Mouse (Mus musculus) olfactory bulb, adult 2 months (tissue): ENCODE measurements around the gene Cdc6. TPM values are rescaled to one million over a fixed set of nuclear protein-coding genes. Genes with fewer than 3 reads are reported as not detected.

Source experiments
- H3K27ac ChIP-seq: fragments of 200-500 bp; 2 replicates; pipeline ENCODE4 v1.5.1; 2012; ENCODE audit warnings: low read depth, low read length; ENCODE audit not compliant: insufficient read depth
- H3K4me1 ChIP-seq: fragments of 200-500 bp; 2 replicates; pipeline ENCODE4 v1.6.1; 2012; ENCODE audit warnings: low read length; ENCODE audit not compliant: control insufficient read depth, insufficient read depth
- H3K4me3 ChIP-seq: fragments of 200-500 bp; 2 replicates; pipeline ENCODE4 v1.5.1; 2012; ENCODE audit warnings: mild to moderate bottlenecking, low read depth, low read length, moderate library complexity; ENCODE audit not compliant: insufficient read depth
- CTCF ChIP-seq: fragments of 200-500 bp; IDR thresholded peaks from 2 replicates; pipeline ENCODE4 v1.5.1; 2012; ENCODE audit warnings: low read depth, mild to moderate bottlenecking, low read length, moderate library complexity; ENCODE audit not compliant: insufficient read depth
- POLR2A ChIP-seq: fragments of 200-500 bp; IDR thresholded peaks from 2 replicates; pipeline ENCODE4 v1.6.1; 2012; ENCODE audit warnings: mild to moderate bottlenecking, low read depth, low read length, moderate library complexity; ENCODE audit not compliant: insufficient read depth
- WGBS: fragments of 180-500 bp; shearing (Covaris S2); methylation state at CpG from one replicate; pipeline ENCODE4 v1.1.7; 2018; 5-methylcytosine and 5-hydroxymethylcytosine counted together
- polyA plus RNA-seq: library from polyadenylated mRNA; stranded (reverse); fragments of >200 nt; gene quantifications from 2 replicates; pipeline ENCODE4 v1.2.4, GENCODE M21; 2012; ENCODE audit warnings: low replicate concordance; ENCODE audit not compliant: missing spikeins, insufficient read depth, insufficient read length

The Cdc6 gene
- polyA plus RNA-seq, 1 experiment: not detected

DNA sequence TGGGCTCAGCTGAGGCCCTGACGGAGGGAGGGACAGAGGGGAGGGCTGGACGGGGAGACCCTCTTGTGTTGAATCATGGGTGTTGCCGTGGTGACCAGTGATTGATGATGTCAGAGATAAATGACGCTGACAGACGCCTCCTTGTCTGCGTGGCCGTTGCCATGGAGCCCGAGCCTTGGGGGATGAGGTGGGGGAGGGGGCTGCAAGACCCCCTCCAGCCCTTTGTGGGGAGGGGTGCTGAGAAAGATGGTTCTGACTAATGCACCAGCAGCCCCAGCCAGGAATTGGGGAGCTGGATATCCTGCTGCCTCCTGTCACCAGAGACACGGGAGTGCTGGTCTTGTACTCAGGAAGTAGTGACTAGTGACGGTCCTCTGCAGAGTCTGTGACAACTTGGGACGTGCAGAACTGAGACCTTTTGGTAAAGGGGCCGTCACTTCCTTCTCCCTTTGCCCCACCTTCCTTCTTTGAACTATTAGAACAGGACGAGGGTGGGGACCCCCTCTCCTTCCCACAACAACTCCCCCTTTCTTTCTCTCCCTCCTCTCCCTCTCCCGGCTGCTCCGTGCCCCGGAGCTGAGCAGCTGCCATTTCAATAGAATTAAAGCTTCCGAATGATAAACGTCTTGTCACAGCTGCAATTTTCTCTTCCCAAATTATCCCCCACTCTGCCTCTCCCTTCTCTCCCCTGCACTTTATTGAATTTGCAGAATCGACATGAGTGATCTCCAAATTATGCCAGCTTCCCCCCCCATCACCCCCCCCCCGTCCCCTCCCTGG is 61.3 kb downstream of the Cdc6 start:
- Histone ChIP-seq H3K27ac (no peak overlapping the region), H3K4me1 (peaks cover 68% of the 10 kb centered on the region), H3K4me3 (no peak overlapping the region)
- WGBS: 29% methylated on average over 20 of the region's 20 CpGs
- TF ChIP-seq POLR2A (no peak), CTCF (no peak)

- Histone ChIP-seq H3K27ac (no peak overlapping the region), H3K4me3 (no peak overlapping the region), H3K4me1 (peaks cover 62% of the 10 kb centered on the region)
- TF ChIP-seq CTCF (no peak), POLR2A (no peak)
- WGBS: 31% methylated on average over 17 of the region's 17 CpGs
Observed at GRCm38 (mm10) chr11:98969496-98969927, 61.9 kb downstream of the Cdc6 start.

DNA sequence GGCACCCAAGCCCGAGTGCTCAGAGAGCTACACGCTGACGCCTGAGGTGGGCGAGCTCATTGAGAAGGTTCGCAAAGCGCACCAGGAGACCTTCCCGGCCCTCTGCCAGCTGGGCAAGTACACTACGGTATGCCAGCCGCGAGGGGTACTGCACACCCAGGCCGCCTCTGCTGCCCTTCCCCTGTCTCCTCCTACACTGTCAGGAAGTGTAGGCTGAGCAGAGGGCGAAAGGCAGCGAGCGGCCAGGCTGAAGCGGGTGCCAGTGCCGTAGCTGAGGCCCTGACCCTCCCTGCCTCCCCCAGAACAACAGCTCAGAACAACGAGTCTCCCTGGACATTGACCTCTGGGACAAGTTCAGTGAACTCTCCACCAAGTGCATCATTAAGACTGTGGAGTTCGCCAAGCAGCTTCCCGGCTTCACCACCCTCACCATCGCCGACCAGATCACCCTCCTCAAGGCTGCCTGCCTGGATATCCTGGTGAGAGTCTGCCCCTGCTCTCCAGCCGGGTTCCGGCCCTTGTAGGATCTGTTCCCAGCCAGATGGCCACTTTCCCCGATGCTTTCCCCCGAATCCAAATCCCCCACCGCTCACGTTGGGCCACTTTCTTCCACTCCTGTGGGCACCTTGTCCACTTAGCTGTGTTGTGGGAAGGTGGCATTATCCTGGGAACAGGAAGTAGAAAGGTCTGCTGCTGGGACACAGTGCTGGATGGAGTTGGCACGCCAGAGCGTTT is 62.8 kb downstream of the Cdc6 start:
- Histone ChIP-seq H3K27ac (no peak overlapping the region), H3K4me1 (peaks cover 54% of the 10 kb centered on the region), H3K4me3 (no peak overlapping the region)
- 53% methylated on average over 29 of the region's 29 CpGs for WGBS
- TF ChIP-seq POLR2A (no peak), CTCF (no peak)

DNA sequence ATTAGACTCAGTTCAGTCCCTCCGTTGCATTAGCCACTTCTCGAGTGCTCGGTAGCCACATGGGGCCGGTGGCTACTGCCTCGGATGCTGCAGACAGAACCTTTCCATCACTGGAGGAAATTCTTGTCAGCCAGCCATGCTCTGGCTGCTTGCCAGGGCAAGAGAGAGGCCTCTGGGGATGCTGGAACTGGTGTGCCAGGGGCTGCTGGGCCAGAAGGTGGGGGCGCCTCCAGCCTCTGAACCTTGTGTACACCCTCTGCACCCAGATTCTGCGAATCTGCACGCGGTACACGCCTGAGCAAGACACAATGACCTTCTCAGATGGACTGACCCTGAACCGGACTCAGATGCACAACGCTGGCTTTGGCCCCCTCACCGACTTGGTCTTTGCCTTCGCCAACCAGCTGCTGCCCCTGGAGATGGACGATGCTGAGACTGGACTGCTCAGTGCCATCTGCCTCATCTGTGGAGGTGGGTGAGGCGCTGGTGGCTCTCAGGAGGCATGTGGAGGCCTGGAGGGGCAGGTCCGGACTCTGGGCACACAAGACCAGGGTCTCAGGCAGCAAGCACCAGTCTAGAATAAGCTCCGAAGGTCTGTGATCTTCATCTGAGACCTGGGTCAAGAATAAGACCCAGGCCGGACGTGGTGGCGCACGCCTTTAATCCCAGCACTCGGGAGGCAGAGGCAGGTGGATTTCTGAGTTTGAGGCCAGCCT is 63.9 kb downstream of the Cdc6 start:
- Histone ChIP-seq H3K27ac (no peak overlapping the region), H3K4me3 (no peak overlapping the region), H3K4me1 (peaks cover 44% of the 10 kb centered on the region)
- TF ChIP-seq POLR2A (no peak), CTCF (no peak)
- 64% methylated on average over 23 of the region's 23 CpGs for WGBS

- no peak overlapping the region for H3K27ac ChIP-seq
- H3K4me1 ChIP-seq: peaks cover 36% of the 10 kb centered on the region
- TF ChIP-seq CTCF: peak; percentile 95
- TF ChIP-seq POLR2A: no peak
- WGBS: 53% methylated on average over 9 of the region's 9 CpGs
- no peak overlapping the region for H3K4me3 ChIP-seq
Observed at GRCm38 (mm10) chr11:98972215-98972614, 64.6 kb downstream of the Cdc6 start.

DNA sequence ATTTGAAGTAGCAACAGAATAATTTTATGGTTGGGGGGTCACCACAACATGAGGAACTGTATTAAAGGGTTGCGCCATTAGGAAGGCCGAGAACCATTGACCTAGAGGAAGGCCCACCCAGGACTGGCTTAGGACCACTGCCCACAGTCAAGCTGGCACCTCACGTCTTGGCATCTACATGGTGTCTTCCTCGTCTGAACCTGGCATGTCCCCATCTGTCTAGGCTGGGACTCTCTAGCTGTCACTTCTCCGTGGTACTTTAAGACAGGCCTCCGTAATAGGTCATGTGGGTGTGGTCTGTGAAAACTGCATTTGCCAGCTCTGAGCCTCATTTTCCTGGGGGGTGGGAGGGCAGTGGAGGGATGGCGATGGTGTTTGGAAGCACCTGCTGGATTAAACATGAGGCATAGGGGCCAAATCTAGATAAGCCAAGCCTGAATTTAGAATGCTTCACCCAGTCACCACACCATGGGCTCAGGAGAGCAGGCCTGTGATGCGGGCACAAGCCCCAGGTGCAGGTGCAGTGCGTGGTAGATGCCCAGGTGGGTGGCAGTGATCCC is 65.3 kb downstream of the Cdc6 start:
- WGBS: 86% methylated on average over 9 of the region's 9 CpGs
- H3K27ac ChIP-seq: no peak overlapping the region
- TF ChIP-seq CTCF (no peak), POLR2A (no peak)
- H3K4me3 ChIP-seq: no peak overlapping the region
- peaks cover 35% of the 10 kb centered on the region for H3K4me1 ChIP-seq

Other genes starting within 250 kb of the Cdc6 start
- gene Gsdma, start 243.4 kb upstream of the Cdc6 start, polyA plus RNA-seq: not detected in 2 replicates
- not detected in 2 replicates for gene Psmd3, start 225.2 kb upstream of the Cdc6 start, polyA plus RNA-seq
- not detected in 2 replicates for gene Csf3, start 206.5 kb upstream of the Cdc6 start, polyA plus RNA-seq
- gene Med24, start 178.4 kb upstream of the Cdc6 start, polyA plus RNA-seq: not detected in 2 replicates
- 251 and 495 TPM in 2 replicates for gene Thra, start 167.2 kb upstream of the Cdc6 start, polyA plus RNA-seq
- gene Nr1d1, start 132.5 kb upstream of the Cdc6 start, polyA plus RNA-seq: not detected in 2 replicates
- 206 and 252 TPM in 2 replicates for gene Msl1, start 112.3 kb upstream of the Cdc6 start, polyA plus RNA-seq
- gene Casc3, start 102.9 kb upstream of the Cdc6 start, polyA plus RNA-seq: not detected in 2 replicates
- 182 TPM in 1 of 2 replicates, not detected in the other for gene Rapgefl1, start 71.0 kb upstream of the Cdc6 start, polyA plus RNA-seq
- gene Wipf2, start 44.2 kb upstream of the Cdc6 start, polyA plus RNA-seq: not detected in 2 replicates
- gene Rara, start 20.0 kb downstream of the Cdc6 start, polyA plus RNA-seq: not detected in 2 replicates
- gene Gjd3, start 75.2 kb downstream of the Cdc6 start, polyA plus RNA-seq: not detected in 2 replicates
- gene Top2a, start 116.4 kb downstream of the Cdc6 start, polyA plus RNA-seq: 288 TPM in 1 of 2 replicates, not detected in the other
- not detected in 2 replicates for gene Igfbp4, start 133.4 kb downstream of the Cdc6 start, polyA plus RNA-seq
- gene Tns4, start 181.5 kb downstream of the Cdc6 start, polyA plus RNA-seq: not detected in 2 replicates
- not detected in 2 replicates for gene Ccr7, start 247.3 kb downstream of the Cdc6 start, polyA plus RNA-seq